Comparison of ENCODE assay signal across 18 mouse cellular contexts in genomic region chr5:100826531-100826930, GRCm38 (mm10). TPM values are rescaled to one million over a fixed set of nuclear protein-coding genes. Genes with fewer than 3 reads are reported as not detected.
DNase-seq lines count a peak whose midpoint lies in the region; ATAC-seq and TF ChIP-seq lines count a peak whose summit lies in the region.
"Had no signal": no experiment of that assay in that cellular context is flagged by ENCODE, and none has a peak within 500 bp of the region (broad histone marks: within the 10 kb centered on the region; RNA-seq: fewer than 3 reads in every experiment).

No protein-coding gene starts in this region.

- TF ChIP-seq CTCF in stomach, postnatal 0 days (IDR thresholded peaks at IDR 0.05; ENCODE audit: low read depth): no peak

- no peak for TF ChIP-seq EP300 in stomach, postnatal 0 days (optimal IDR thresholded peaks at IDR 0.05)

- no peaks in the 10 kb centered on the region for H3K4me1 ChIP-seq in stomach, postnatal 0 days (replicated peaks; ENCODE audit: control insufficient read depth, insufficient read depth)
- H3K4me1 ChIP-seq: embryonic facial prominence, embryonic 13.5 days; forebrain, embryonic 12.5 days; hindbrain, embryonic 15.5 days had no signal

- no peak overlapping the region for H3K27ac ChIP-seq in stomach, postnatal 0 days (replicated peaks)
- H3K27ac ChIP-seq: embryonic facial prominence, embryonic 13.5 days; forebrain, embryonic 12.5 days; hindbrain, embryonic 15.5 days had no signal

- 46% methylated on average over 7 of the region's 7 CpGs for WGBS in stomach, postnatal 0 days

- no peak overlapping the region for H3K4me2 ChIP-seq in stomach, postnatal 0 days (replicated peaks; ENCODE audit: low read depth)
- H3K4me2 ChIP-seq: embryonic facial prominence, embryonic 13.5 days; forebrain, embryonic 12.5 days; heart, embryonic 11.5 days; hindbrain, embryonic 15.5 days had no signal

- no peak overlapping the region for H3K4me3 ChIP-seq in stomach, postnatal 0 days (ENCODE audit: low read depth, low read length)
- H3K4me3 ChIP-seq: embryonic facial prominence, embryonic 13.5 days; forebrain, embryonic 12.5 days; hindbrain, embryonic 15.5 days had no signal

- H3K9me3 ChIP-seq in stomach, postnatal 0 days (ENCODE audit: control insufficient read depth, low read length): no peaks in the 10 kb centered on the region
- H3K9me3 ChIP-seq: embryonic facial prominence, embryonic 13.5 days; forebrain, embryonic 12.5 days; hindbrain, embryonic 15.5 days had no signal

- H3K36me3 ChIP-seq in stomach, postnatal 0 days (ENCODE audit: control insufficient read depth, insufficient read depth, low read length): no peaks in the 10 kb centered on the region
- H3K36me3 ChIP-seq: embryonic facial prominence, embryonic 13.5 days; forebrain, embryonic 12.5 days; hindbrain, embryonic 15.5 days had no signal

- H3K27me3 ChIP-seq in stomach, postnatal 0 days (ENCODE audit: control insufficient read depth, insufficient read depth, low read length): no peaks in the 10 kb centered on the region
- H3K27me3 ChIP-seq: embryonic facial prominence, embryonic 13.5 days; forebrain, embryonic 12.5 days; hindbrain, embryonic 15.5 days had no signal

- intact Hi-C loops in left cerebral cortex, postnatal 36 days (cut with DNase I): loop anchor here (1.0 kb wide), 1 partner anchor 89 kb away; no protein-coding TSS in a partner anchor

- H3K9ac ChIP-seq in stomach, postnatal 0 days (ENCODE audit: low read length): no peak overlapping the region
- H3K9ac ChIP-seq: embryonic facial prominence, embryonic 13.5 days; forebrain, embryonic 12.5 days; hindbrain, embryonic 15.5 days had no signal

- ATAC-seq in stomach, postnatal 0 days (ENCODE audit: low FRiP score, low TSS enrichment): no peak
- ATAC-seq: forebrain, embryonic 16.5 days had no signal

- peak; percentile 13 to 16 for DNase-seq in right cerebral cortex, adult 2 months (ENCODE audit: low spot score in 2 of 2)
- DNase-seq in right cerebral cortex, postnatal 10 days (ENCODE audit: low spot score in 2 of 2): no peak
- peak; percentile 60 for DNase-seq in A20 (ENCODE audit: low read depth, low spot score)
- DNase-seq in CD4-positive helper T cell, adult 2 months (ENCODE audit: low read depth, low spot score): peak; percentile 31
- peak; percentile 16 for DNase-seq in thymus, postnatal 25 days
- no peak for DNase-seq in stomach, postnatal 0 days (ENCODE audit: low spot score)
- DNase-seq in left cerebral cortex, postnatal 36 days (ENCODE audit: low spot score in 2 of 2): no peak
- DNase-seq: adrenal gland, postnatal 10 days; cerebellum, adult 18-20 months; cerebellum, adult 9-11 months; cerebellum, postnatal 36 days; gastrocnemius, postnatal 36 days; heart, adult 18-20 months had no signal

RNA-seq across cellular contexts. Expression of gene Abraxas1, which starts 5.8 kb away (rescaled TPM):
- 13.0 and 13.6 TPM in 2 replicates for polyA plus RNA-seq in stomach, postnatal 0 days (2015; fragmentation: Nextera tagmentation; extraction: Ambion mirVana)
- 1 to 10 TPM; 7.1 to 7.3 TPM for total RNA-seq in left cerebral cortex, postnatal 36 days (2021)

RNA-seq across cellular contexts. Expression of gene Gpat3, which starts 19.0 kb away (rescaled TPM):
- polyA plus RNA-seq in stomach, postnatal 0 days (2015; fragmentation: Nextera tagmentation; extraction: Ambion mirVana): 6.4 and 6.7 TPM in 2 replicates
- total RNA-seq in left cerebral cortex, postnatal 36 days (2021): 1 to 10 TPM; 2.6 to 4.5 TPM

RNA-seq across cellular contexts. Expression of gene Mrps18c, which starts 28.1 kb away (rescaled TPM):
- polyA plus RNA-seq in stomach, postnatal 0 days (2015; fragmentation: Nextera tagmentation; extraction: Ambion mirVana): 185 and 186 TPM in 2 replicates
- 10 to 100 TPM; 49.4 to 50.8 TPM for total RNA-seq in left cerebral cortex, postnatal 36 days (2021)

RNA-seq across cellular contexts. Expression of gene Helq, which starts 28.1 kb away (rescaled TPM):
- 5.4 and 6.3 TPM in 2 replicates for polyA plus RNA-seq in stomach, postnatal 0 days (2015; fragmentation: Nextera tagmentation; extraction: Ambion mirVana)
- 10 to 100 TPM; 15.3 to 19.8 TPM for total RNA-seq in left cerebral cortex, postnatal 36 days (2021)

Comparison
In these comparisons a context has a peak if more than half of its experiments do, and no peak if none do; other contexts are left out.
1. DNase-seq: peak in right cerebral cortex, adult 2 months (2 of 2), A20 (single experiment), CD4-positive helper T cell, adult 2 months (single experiment) and thymus, postnatal 25 days (single experiment); none in right cerebral cortex, postnatal 10 days (0 of 2), stomach, postnatal 0 days (single experiment) and left cerebral cortex, postnatal 36 days (0 of 2).